Mouse (Mus musculus) layer of hippocampus, adult 9-10 months (tissue): ENCODE measurements around the gene Kansl1.
A peak's percentile ranks its signal among the peaks of the same experiment; 100 is the strongest.

Experiments used
- DNase-seq: peaks from one replicate; pipeline ENCODE4 v3.0.0; 2022; ENCODE audit warnings: low spot score

Kansl1 gene

GRCm38 (mm10) chr11:104306483-104306882, 162.2 kb downstream of the Kansl1 start:
- no peak for DNase-seq

- DNase-seq = no peak
These were observed 162.9 kb downstream of the Kansl1 start for GRCm38 (mm10) chr11:104305711-104306110.

GRCm38 (mm10) chr11:104303088-104303960, 165.3 kb downstream of the Kansl1 start:
- no peak for DNase-seq

- no peak for DNase-seq
These were observed 166.0 kb downstream of the Kansl1 start for GRCm38 (mm10) chr11:104302628-104303027.

- DNase-seq = no peak
These were observed 171.0 kb downstream of the Kansl1 start for GRCm38 (mm10) chr11:104297671-104298070.

- no peak for DNase-seq
These were observed 173.0 kb downstream of the Kansl1 start for GRCm38 (mm10) chr11:104295656-104296055.

- DNase-seq = no peak
These were observed 173.5 kb downstream of the Kansl1 start for GRCm38 (mm10) chr11:104295145-104295544.

- no peak for DNase-seq
These were observed 175.4 kb downstream of the Kansl1 start for GRCm38 (mm10) chr11:104293241-104293640.

GRCm38 (mm10) chr11:104292443-104293220, 176.0 kb downstream of the Kansl1 start:
- no peak for DNase-seq

GRCm38 (mm10) chr11:104289199-104290031, 179.2 kb downstream of the Kansl1 start:
- peak; percentile 60 for DNase-seq

GRCm38 (mm10) chr11:104288835-104289198, 179.8 kb downstream of the Kansl1 start:
- no peak for DNase-seq

- DNase-seq = no peak
These were observed 181.5 kb downstream of the Kansl1 start for GRCm38 (mm10) chr11:104287113-104287512.
